Mouse (Mus musculus) kidney, embryonic 15.5 days (tissue): Measurements from ENCODE around the gene Trdmt1. TPM values are rescaled to one million over a fixed set of nuclear protein-coding genes. Genes with fewer than 3 reads are reported as not detected.
A peak's percentile ranks its signal among the peaks of the same experiment; 100 is the strongest.
"Not testable (repeated sequence)": the region's sequence is repeated elsewhere in the genome, so short reads cannot be mapped to it uniquely, and the experiment has no call there.

Source experiments
- ATAC-seq: fragments of 200-750 bp; cut with Nextera tagmentation; replicated peaks from 2 replicates; pipeline ENCODE4 v1.8.0; 2017; ENCODE audit warnings: moderate TSS enrichment; ENCODE audit not compliant: low FRiP score
- H3K27ac ChIP-seq: fragments of 300-500 bp; sonication (generic); 2 replicates; pipeline ENCODE4 v1.5.1; 2015; ENCODE audit warnings: mild to moderate bottlenecking, inconsistent platforms
- H3K27me3 ChIP-seq: fragments of 300-500 bp; sonication (generic); 2 replicates; pipeline ENCODE4 v1.6.1; 2015; ENCODE audit warnings: inconsistent platforms
- H3K36me3 ChIP-seq: fragments of 300-500 bp; sonication (generic); 2 replicates; pipeline ENCODE4 v1.6.1; 2015; ENCODE audit warnings: inconsistent platforms
- H3K4me1 ChIP-seq: fragments of 300-500 bp; sonication (generic); 2 replicates; pipeline ENCODE4 v1.6.1; 2015; ENCODE audit warnings: inconsistent platforms
- H3K4me2 ChIP-seq: fragments of 300-500 bp; sonication (generic); 2 replicates; pipeline ENCODE4 v1.6.1; 2015; ENCODE audit warnings: moderate library complexity, mild to moderate bottlenecking, inconsistent platforms
- H3K4me3 ChIP-seq: fragments of 300-500 bp; sonication (generic); replicated peaks from 2 replicates; pipeline ENCODE4 v1.5.1; 2015; ENCODE audit warnings: mild to moderate bottlenecking, inconsistent platforms
- H3K9ac ChIP-seq: fragments of 300-500 bp; sonication (generic); 2 replicates; pipeline ENCODE4 v1.6.1; 2015; ENCODE audit warnings: mild to moderate bottlenecking, inconsistent platforms
- H3K9me3 ChIP-seq: fragments of 300-500 bp; sonication (generic); replicated peaks from 2 replicates; pipeline ENCODE4 v1.6.1; 2016; ENCODE audit warnings: inconsistent platforms
- WGBS: fragments of 180-500 bp; shearing (Covaris S2); methylation state at CpG from one replicate; pipeline ENCODE4 v1.1.7; 2015; ENCODE audit warnings: mixed read lengths; 5-methylcytosine and 5-hydroxymethylcytosine counted together
- polyA plus RNA-seq: library from polyadenylated mRNA; unstranded; fragments of >200 nt; fragmentation: Nextera tagmentation; extraction: Ambion mirVana; gene quantifications from 2 replicates; pipeline ENCODE4 v1.2.1, GENCODE M21; 2015

Gene Trdmt1
- 13.4 and 13.9 TPM in 2 replicates for polyA plus RNA-seq

DNA sequence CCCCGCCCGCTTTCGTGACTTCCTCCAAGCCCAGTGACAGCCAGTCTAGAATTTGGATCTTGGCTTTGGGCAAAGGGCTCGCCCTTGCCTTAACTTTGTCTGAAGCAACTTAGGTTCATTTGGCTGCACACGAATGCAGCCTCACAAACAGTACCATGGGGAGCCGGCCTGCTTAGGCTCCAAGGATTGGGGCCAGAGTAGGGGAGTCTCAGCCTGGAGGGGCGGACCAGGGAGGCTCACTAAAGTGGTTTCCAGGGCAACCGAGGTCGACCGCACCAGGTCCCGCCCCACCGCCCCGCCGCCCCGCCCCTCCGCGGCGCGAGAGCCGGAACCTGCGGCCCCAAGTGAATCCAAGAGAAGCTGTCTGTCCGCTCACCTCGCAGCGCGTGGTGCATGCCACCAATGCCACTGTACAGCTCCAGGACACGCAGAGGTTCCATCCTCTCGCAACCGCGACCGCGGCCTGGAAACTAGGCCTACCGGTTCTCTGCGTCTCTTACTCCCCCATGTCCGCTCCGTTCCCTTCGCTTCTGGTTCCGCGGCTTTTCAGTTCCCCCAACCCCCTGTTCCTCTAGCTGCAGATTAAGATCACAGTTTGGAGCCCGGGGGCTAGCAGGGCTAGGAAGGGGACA, at the start of gene Trdmt1:
Trdmt1 (minus strand) TSS at position 476 of the 632 bp plus-strand sequence.
- under 1% methylated on average over 39 of the region's 39 CpGs for WGBS
- Histone ChIP-seq H3K27me3 (no peaks in the 10 kb centered on the region), H3K4me2 (peak within 1 kb of the TSS; percentile 64), H3K9me3 (no peaks in the 10 kb centered on the region), H3K36me3 (no peaks in the 10 kb centered on the region), H3K9ac (peak within 1 kb of the TSS; percentile 70), H3K4me1 (0 out of 2 replicates have a peak, but pooled peaks cover 10% of the 10 kb centered on the region), H3K4me3 (peak within 1 kb of the TSS; percentile 76), H3K27ac (peak within 1 kb of the TSS; percentile 97)
- peak; percentile 100 for ATAC-seq

GRCm38 (mm10) chr2:13593328-13593727, 48.9 kb upstream of the Trdmt1 start:
- Histone ChIP-seq H3K4me2 (no peak overlapping the region), H3K36me3 (no peaks in the 10 kb centered on the region), H3K9ac (no peak overlapping the region), H3K4me1 (no peaks in the 10 kb centered on the region), H3K4me3 (no peak overlapping the region), H3K27me3 (no peaks in the 10 kb centered on the region), H3K9me3 (no peaks in the 10 kb centered on the region), H3K27ac (no peak overlapping the region)
- WGBS = 64% methylated on average over 4 of the region's 4 CpGs
- ATAC-seq = no peak

- H3K4me2 ChIP-seq, ATAC-seq, H3K9ac ChIP-seq, H3K27ac ChIP-seq, H3K9me3 ChIP-seq, H3K4me3 ChIP-seq, H3K27me3 ChIP-seq, H3K4me1 ChIP-seq: not testable (repeated sequence)
- H3K36me3 ChIP-seq = peaks cover 41% of the 10 kb centered on the region
Measured at GRCm38 (mm10) chr2:13583746-13584145, 39.3 kb upstream of the Trdmt1 start.

- H3K9ac ChIP-seq = no peak overlapping the region
- no peaks in the 10 kb centered on the region for H3K9me3 ChIP-seq
- ATAC-seq = no peak
- no peak overlapping the region for H3K27ac ChIP-seq
- no peak overlapping the region for H3K4me3 ChIP-seq
- 83% methylated on average over 3 of the region's 3 CpGs for WGBS
- H3K36me3 ChIP-seq = peaks cover 52% of the 10 kb centered on the region
- H3K4me1 ChIP-seq = no peaks in the 10 kb centered on the region
- no peak overlapping the region for H3K4me2 ChIP-seq
- H3K27me3 ChIP-seq = no peaks in the 10 kb centered on the region
Measured at GRCm38 (mm10) chr2:13582184-13582583, 37.7 kb upstream of the Trdmt1 start.

DNA sequence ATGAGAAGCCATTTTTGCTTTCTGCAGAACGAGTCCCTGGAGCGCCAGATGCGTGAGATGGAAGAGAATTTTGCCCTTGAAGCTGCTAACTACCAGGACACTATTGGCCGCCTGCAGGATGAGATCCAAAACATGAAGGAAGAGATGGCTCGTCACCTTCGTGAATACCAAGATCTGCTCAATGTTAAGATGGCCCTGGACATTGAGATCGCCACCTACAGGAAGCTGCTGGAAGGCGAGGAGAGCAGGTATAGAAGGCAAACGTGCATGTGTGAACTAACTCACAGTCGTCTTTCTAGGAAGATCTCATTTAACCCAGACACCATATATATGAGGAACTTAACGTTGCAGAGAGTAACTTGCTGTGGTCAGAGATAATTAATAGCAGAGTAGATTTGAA, 35.5 kb upstream of the Trdmt1 start:
- H3K4me2 ChIP-seq = no peak overlapping the region
- no peak for ATAC-seq
- no peaks in the 10 kb centered on the region for H3K9me3 ChIP-seq
- WGBS = 71% methylated on average over 11 of the region's 11 CpGs
- no peaks in the 10 kb centered on the region for H3K27me3 ChIP-seq
- peaks cover 61% of the 10 kb centered on the region for H3K36me3 ChIP-seq
- no peak overlapping the region for H3K9ac ChIP-seq
- H3K27ac ChIP-seq = no peak overlapping the region
- H3K4me1 ChIP-seq = peaks cover 8% of the 10 kb centered on the region
- no peak overlapping the region for H3K4me3 ChIP-seq

DNA sequence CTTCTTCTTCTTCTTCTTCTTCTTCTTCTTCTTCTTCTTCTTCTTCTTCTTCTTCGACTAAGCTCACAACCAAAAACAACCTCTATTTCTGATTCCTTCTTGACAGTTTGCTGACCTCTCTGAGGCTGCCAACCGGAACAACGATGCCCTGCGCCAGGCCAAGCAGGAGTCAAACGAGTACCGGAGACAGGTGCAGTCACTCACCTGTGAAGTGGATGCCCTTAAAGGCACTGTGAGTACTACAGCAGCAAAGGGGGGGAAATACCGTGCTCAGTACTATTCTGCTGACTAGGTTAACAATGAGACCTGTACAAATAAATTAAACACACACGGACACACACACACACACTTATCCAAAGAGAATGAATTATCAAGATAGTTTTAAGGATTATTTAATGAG, 34.8 kb upstream of the Trdmt1 start:
- Histone ChIP-seq H3K4me1 (peaks cover 14% of the 10 kb centered on the region), H3K36me3 (peaks cover 61% of the 10 kb centered on the region), H3K4me2 (no peak overlapping the region), H3K4me3 (no peak overlapping the region), H3K9ac (no peak overlapping the region), H3K9me3 (no peaks in the 10 kb centered on the region), H3K27ac (no peak overlapping the region), H3K27me3 (no peaks in the 10 kb centered on the region)
- WGBS = 79% methylated on average over 8 of the region's 8 CpGs
- ATAC-seq = no peak

GRCm38 (mm10) chr2:13578473-13579152, 34.1 kb upstream of the Trdmt1 start:
- no peak overlapping the region for H3K27ac ChIP-seq
- H3K36me3 ChIP-seq = peaks cover 61% of the 10 kb centered on the region
- no peaks in the 10 kb centered on the region for H3K9me3 ChIP-seq
- no peak overlapping the region for H3K4me2 ChIP-seq
- no peak overlapping the region for H3K9ac ChIP-seq
- ATAC-seq = no peak
- H3K4me1 ChIP-seq = peaks cover 19% of the 10 kb centered on the region
- 84% methylated on average over 14 of the region's 14 CpGs for WGBS
- no peak overlapping the region for H3K4me3 ChIP-seq
- no peaks in the 10 kb centered on the region for H3K27me3 ChIP-seq

- Histone ChIP-seq H3K9ac (no peak overlapping the region), H3K36me3 (peaks cover 54% of the 10 kb centered on the region), H3K4me1 (peaks cover 26% of the 10 kb centered on the region), H3K9me3 (no peaks in the 10 kb centered on the region), H3K4me2 (no peak overlapping the region), H3K27ac (no peak overlapping the region), H3K27me3 (0 out of 2 replicates have a peak, but pooled peaks cover 5% of the 10 kb centered on the region), H3K4me3 (peak overlapping the region; percentile 4; the same call in 1 of the 2 replicates)
- 95% methylated on average over 1 of the region's 1 CpGs for WGBS
- ATAC-seq = no peak
Measured at GRCm38 (mm10) chr2:13577399-13577798, 32.9 kb upstream of the Trdmt1 start.

GRCm38 (mm10) chr2:13575926-13576325, 31.5 kb upstream of the Trdmt1 start:
- H3K4me2 ChIP-seq = peak overlapping the region; percentile 79
- peaks cover 31% of the 10 kb centered on the region for H3K4me1 ChIP-seq
- 0 out of 2 replicates have a peak overlapping the region, but pooled peaks have one; percentile 69 for H3K9ac ChIP-seq
- H3K4me3 ChIP-seq = peak overlapping the region; percentile 73
- WGBS = 24% methylated on average over 6 of the region's 6 CpGs
- 0 out of 2 replicates have a peak, but pooled peaks cover 10% of the 10 kb centered on the region for H3K27me3 ChIP-seq
- peaks cover 39% of the 10 kb centered on the region for H3K36me3 ChIP-seq
- H3K27ac ChIP-seq = peak overlapping the region; percentile 97; the same call in 1 of the 2 replicates
- no peak for ATAC-seq
- no peaks in the 10 kb centered on the region for H3K9me3 ChIP-seq

GRCm38 (mm10) chr2:13575287-13575801, 30.9 kb upstream of the Trdmt1 start:
- Histone ChIP-seq H3K4me3 (peak overlapping the region; percentile 73), H3K4me1 (peaks cover 31% of the 10 kb centered on the region), H3K9me3 (no peaks in the 10 kb centered on the region), H3K27ac (peak overlapping the region; percentile 97), H3K4me2 (peak overlapping the region; percentile 79), H3K36me3 (peaks cover 33% of the 10 kb centered on the region), H3K9ac (peak overlapping the region; percentile 69), H3K27me3 (0 out of 2 replicates have a peak, but pooled peaks cover 10% of the 10 kb centered on the region)
- no peak for ATAC-seq
- 3% methylated on average over 13 of the region's 13 CpGs for WGBS

GRCm38 (mm10) chr2:13574801-13575150, 30.3 kb upstream of the Trdmt1 start:
- Histone ChIP-seq H3K9me3 (no peaks in the 10 kb centered on the region), H3K4me3 (peak overlapping the region; percentile 73), H3K36me3 (peaks cover 28% of the 10 kb centered on the region), H3K9ac (peak overlapping the region; percentile 69), H3K27ac (peak overlapping the region; percentile 97), H3K4me2 (peak overlapping the region; percentile 79), H3K27me3 (0 out of 2 replicates have a peak, but pooled peaks cover 10% of the 10 kb centered on the region), H3K4me1 (peaks cover 31% of the 10 kb centered on the region)
- 1% methylated on average over 21 of the region's 21 CpGs for WGBS
- ATAC-seq = peak; percentile 23; the same call in 1 of the 2 replicates
